ENCODE assay signal across 21 mouse cellular contexts in genomic region chr2:3959181-3959580, GRCm38 (mm10). TPM values are rescaled to one million over a fixed set of nuclear protein-coding genes. Genes with fewer than 3 reads are reported as not detected.
A peak's percentile ranks its signal among the peaks of the same experiment; 100 is the strongest.
DNase-seq lines count a peak whose midpoint lies in the region; ATAC-seq lines count a peak whose summit lies in the region.
"Had no signal": no experiment of that assay in that cellular context is flagged by ENCODE, and none has a peak within 500 bp of the region (broad histone marks: within the 10 kb centered on the region; RNA-seq: fewer than 3 reads in every experiment).

No protein-coding gene starts in this region.

- H3K27ac ChIP-seq in forebrain, embryonic 14.5 days (ENCODE audit: low read depth, low read length) = peak overlapping the region; percentile 78
- H3K27ac ChIP-seq in forebrain, embryonic 10.5 days = no peak overlapping the region
- no peak overlapping the region for H3K27ac ChIP-seq in limb, embryonic 10.5 days
- H3K27ac ChIP-seq: embryonic facial prominence, embryonic 10.5 days; heart, embryonic 13.5 days; hindbrain, embryonic 12.5 days had no signal

- WGBS in forebrain, embryonic 14.5 days = 63% methylated on average over 1 of the region's 1 CpGs
- WGBS in forebrain, embryonic 10.5 days = 100% methylated on average over 1 of the region's 1 CpGs
- 90% methylated on average over 1 of the region's 1 CpGs for WGBS in limb, embryonic 10.5 days

- DNase-seq in cerebellum, adult 9-10 months = peak; percentile 6
- DNase-seq in cerebellum, postnatal 25 days = no peak
- peak; percentile 84 for DNase-seq in forebrain, embryonic 14.5 days (ENCODE audit: low spot score)
- DNase-seq in forebrain, embryonic 10.5 days (ENCODE audit: extremely low spot score, low spot score) = no peak
- peak; percentile 4 for DNase-seq in layer of hippocampus, adult 11-12 months (ENCODE audit: low spot score)
- no peak for DNase-seq in layer of hippocampus, postnatal 36 days
- DNase-seq in brain, adult 2 months (ENCODE audit: low read depth, low spot score) = peak; percentile 8
- DNase-seq in limb, embryonic 10.5 days (ENCODE audit: low spot score) = no peak
- DNase-seq: adrenal gland, adult 8-10 months; adrenal gland, postnatal 36 days; B cell, adult 2 months; cerebellum, adult 11-12 months; gastrocnemius, postnatal 14 days; heart, postnatal 36 days; kidney, adult 11 months had no signal

- no peaks in the 10 kb centered on the region for H3K36me3 ChIP-seq in forebrain, embryonic 14.5 days (ENCODE audit: control insufficient read depth, insufficient read depth, low read length)
- no peaks in the 10 kb centered on the region for H3K36me3 ChIP-seq in forebrain, embryonic 10.5 days (replicated peaks)
- no peaks in the 10 kb centered on the region for H3K36me3 ChIP-seq in limb, embryonic 10.5 days
- H3K36me3 ChIP-seq: embryonic facial prominence, embryonic 10.5 days; G1E; heart, embryonic 13.5 days; hindbrain, embryonic 12.5 days had no signal

- no peak overlapping the region for H3K4me2 ChIP-seq in forebrain, embryonic 14.5 days (ENCODE audit: low read length)
- H3K4me2 ChIP-seq: heart, embryonic 13.5 days; hindbrain, embryonic 12.5 days had no signal

- H3K9me3 ChIP-seq in forebrain, embryonic 14.5 days (replicated peaks; ENCODE audit: control insufficient read depth, low read length) = no peaks in the 10 kb centered on the region
- no peaks in the 10 kb centered on the region for H3K9me3 ChIP-seq in forebrain, embryonic 10.5 days
- H3K9me3 ChIP-seq in limb, embryonic 10.5 days (replicated peaks) = no peaks in the 10 kb centered on the region
- H3K9me3 ChIP-seq: hindbrain, embryonic 12.5 days had no signal

- H3K4me3 ChIP-seq in forebrain, embryonic 14.5 days (ENCODE audit: low read depth, low read length) = no peak overlapping the region
- no peak overlapping the region for H3K4me3 ChIP-seq in forebrain, embryonic 10.5 days
- H3K4me3 ChIP-seq in limb, embryonic 10.5 days = no peak overlapping the region
- H3K4me3 ChIP-seq: embryonic facial prominence, embryonic 10.5 days; heart, embryonic 13.5 days; hindbrain, embryonic 12.5 days had no signal

- no peak overlapping the region for H3K9ac ChIP-seq in forebrain, embryonic 14.5 days (ENCODE audit: low read length)
- H3K9ac ChIP-seq: heart, embryonic 13.5 days; hindbrain, embryonic 12.5 days had no signal

- peak; percentile 87 for ATAC-seq in forebrain, embryonic 14.5 days
- ATAC-seq: CD4-positive, CD25-positive, alpha-beta regulatory T cell, adult 4 months; hindbrain, embryonic 16.5 days had no signal

- no peaks in the 10 kb centered on the region; the same call in 1 of the 2 replicates for H3K4me1 ChIP-seq in forebrain, embryonic 14.5 days (ENCODE audit: control insufficient read depth, insufficient read depth, low read length)
- H3K4me1 ChIP-seq in forebrain, embryonic 10.5 days = peaks cover 9% of the 10 kb centered on the region
- H3K4me1 ChIP-seq in limb, embryonic 10.5 days = peaks cover 9% of the 10 kb centered on the region

- no peaks in the 10 kb centered on the region for H3K27me3 ChIP-seq in forebrain, embryonic 14.5 days (replicated peaks; ENCODE audit: control insufficient read depth, insufficient read depth, low read length)
- H3K27me3 ChIP-seq in forebrain, embryonic 10.5 days (ENCODE audit: poor library complexity, severe bottlenecking) = 0 out of 2 replicates have a peak, but pooled peaks cover 8% of the 10 kb centered on the region
- H3K27me3 ChIP-seq in limb, embryonic 10.5 days (ENCODE audit: low read depth, poor library complexity, severe bottlenecking) = no peaks in the 10 kb centered on the region
- H3K27me3 ChIP-seq: heart, embryonic 13.5 days; hindbrain, embryonic 12.5 days had no signal

RNA-seq across cellular contexts. Expression of gene Frmd4a, which starts 58.3 kb away (rescaled TPM):
- 36.9 and 51.7 TPM in 2 replicates for polyA plus RNA-seq in forebrain, embryonic 14.5 days (2014; fragmentation: Nextera tagmentation; extraction: Ambion mirVana)
- 29.2 and 33.0 TPM in 2 replicates for polyA plus RNA-seq in forebrain, embryonic 10.5 days (2016; fragmentation: Nextera tagmentation; extraction: Ambion mirVana)
- 10 to 100 TPM; 71.0 to 94.3 TPM for total RNA-seq in layer of hippocampus, postnatal 36 days (2021)
- polyA plus RNA-seq in limb, embryonic 10.5 days (2016; fragmentation: Nextera tagmentation; extraction: Ambion mirVana) = 50.6 and 64.3 TPM in 2 replicates

Comparison
In these comparisons a context has a peak if more than half of its experiments do, and no peak if none do; other contexts are left out.
1. DNase-seq: peak in cerebellum, adult 9-10 months (single experiment), forebrain, embryonic 14.5 days (single experiment), layer of hippocampus, adult 11-12 months (single experiment) and brain, adult 2 months (single experiment); none in cerebellum, postnatal 25 days (0 of 2), forebrain, embryonic 10.5 days (single experiment), layer of hippocampus, postnatal 36 days (0 of 2) and limb, embryonic 10.5 days (single experiment).